Mouse (Mus musculus) MEL (cell line): Measurements from ENCODE around the gene Psenen.

Experiments
- CTCF ChIP-seq, 3 experiments: IDR thresholded peaks in 2 of 3; conservative IDR thresholded peaks in 1 of 3; 2 replicates each; pipeline ENCODE4 v1.5.1; 2011 to 2012; ENCODE audit warnings: low read length in 3 of 3, low read depth in 2 of 3, mild to moderate bottlenecking in 2 of 3, improper control_type of control experiment in 1 of 3, inconsistent platforms in 1 of 3, mixed read lengths in 1 of 3, moderate library complexity in 1 of 3; ENCODE audit not compliant: control insufficient read depth in 1 of 3, insufficient read depth in 1 of 3, poor library complexity in 1 of 3, severe bottlenecking in 1 of 3
- EP300 ChIP-seq, 2 experiments: IDR thresholded peaks; 2 replicates each; pipeline ENCODE4 v1.6.1; 2011; ENCODE audit warnings: improper control_type of control experiment in 2 of 2, low read length in 2 of 2, low read depth in 1 of 2, mild to moderate bottlenecking in 1 of 2
- JUND ChIP-seq: IDR thresholded peaks from 2 replicates; pipeline ENCODE4 v1.6.1; 2011; ENCODE audit warnings: low read depth, mild to moderate bottlenecking, improper control_type of control experiment, low read length
- MXI1 ChIP-seq: IDR thresholded peaks from 2 replicates; pipeline ENCODE4 v1.6.1; 2011; ENCODE audit warnings: mild to moderate bottlenecking, low read depth, low read length, improper control_type of control experiment
- POLR2A ChIP-seq, 2 experiments: IDR thresholded peaks; 2 replicates each; pipeline ENCODE4 v1.6.1; 2011 to 2012; ENCODE audit warnings: low read length in 2 of 2, mild to moderate bottlenecking in 2 of 2, control low read depth in 1 of 2, improper control_type of control experiment in 1 of 2, low read depth in 1 of 2, moderate library complexity in 1 of 2; ENCODE audit not compliant: control insufficient read depth in 1 of 2, insufficient read depth in 1 of 2, poor library complexity in 1 of 2
- SIN3A ChIP-seq: IDR thresholded peaks from 2 replicates; pipeline ENCODE4 v1.6.1; 2012; ENCODE audit warnings: low read length, improper control_type of control experiment, inconsistent platforms
- ZC3H11A ChIP-seq: IDR thresholded peaks from 2 replicates; pipeline ENCODE4 v1.6.1; 2012; ENCODE audit warnings: low read depth, mild to moderate bottlenecking, inconsistent platforms, low read length, improper control_type of control experiment

DNA sequence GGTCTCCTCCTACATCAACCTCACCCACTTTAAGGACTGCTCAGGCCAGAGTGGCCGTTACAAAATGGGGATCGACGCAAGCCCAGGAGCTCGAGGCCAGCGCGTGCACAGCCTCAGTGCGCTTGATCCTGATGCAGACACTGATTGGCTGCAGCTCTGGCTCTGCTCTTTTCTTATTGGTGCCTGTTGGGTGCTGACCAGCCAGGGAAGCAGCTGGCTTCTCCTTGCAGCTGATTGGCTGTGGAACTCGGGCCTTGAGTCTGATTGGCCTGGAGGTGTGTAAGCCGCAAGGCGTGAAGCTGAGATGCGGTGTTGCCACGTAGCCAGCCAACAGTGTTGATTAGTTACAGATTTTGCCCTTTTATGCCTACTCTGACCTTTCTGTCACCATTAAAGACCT lies 35.4 kb upstream of the Psenen start, which contains the start of gene Zbtb32:
- TF ChIP-seq POLR2A (IDR thresholded peaks at IDR 0.05; ENCODE audit: control insufficient read depth in 1 of 2, insufficient read depth in 1 of 2, low read depth in 1 of 2, low read length in 2 of 2, poor library complexity in 1 of 2) (no peak), MXI1 (no peak), CTCF (IDR thresholded peaks at IDR 0.05 in 2 of 3, conservative IDR thresholded peaks at IDR 0.05 in 1 of 3; ENCODE audit: control insufficient read depth in 1 of 3, insufficient read depth in 1 of 3, low read depth in 2 of 3, low read length in 3 of 3, poor library complexity in 1 of 3, severe bottlenecking in 1 of 3) (no peak), SIN3A (no peak), EP300 (IDR thresholded peaks at IDR 0.05; ENCODE audit: low read depth in 1 of 2, low read length in 2 of 2) (no peak), ZC3H11A (no peak), JUND (no peak)
